Comparison of ENCODE assay signal across 27 mouse cellular contexts in genomic region chr11:97330315-97330714, GRCm38 (mm10). TPM values are rescaled to one million over a fixed set of nuclear protein-coding genes. Genes with fewer than 3 reads are reported as not detected.
DNase-seq lines count a peak whose midpoint lies in the region; ATAC-seq and TF ChIP-seq lines count a peak whose summit lies in the region.
"Had no signal": no experiment of that assay in that cellular context is flagged by ENCODE, and none has a peak within 500 bp of the region (broad histone marks: within the 10 kb centered on the region; RNA-seq: fewer than 3 reads in every experiment).

No protein-coding gene starts in this region.

- H3K9ac ChIP-seq in intestine, postnatal 0 days (ENCODE audit: low read depth, low read length) = no peak overlapping the region
- H3K9ac ChIP-seq in intestine, embryonic 16.5 days (ENCODE audit: low read depth, low read length) = no peak overlapping the region
- no peak overlapping the region for H3K9ac ChIP-seq in lung, postnatal 0 days (replicated peaks; ENCODE audit: low read depth)
- H3K9ac ChIP-seq: embryonic facial prominence, embryonic 13.5 days; heart, embryonic 13.5 days; hindbrain, embryonic 15.5 days; limb, embryonic 12.5 days; midbrain, embryonic 15.5 days; neural tube, embryonic 12.5 days had no signal

- 91% methylated on average over 1 of the region's 1 CpGs for WGBS in intestine, postnatal 0 days
- WGBS in intestine, embryonic 16.5 days = 97% methylated on average over 1 of the region's 1 CpGs
- WGBS in lung, postnatal 0 days = 100% methylated on average over 1 of the region's 1 CpGs

- no peak for TF ChIP-seq EP300 in lung, postnatal 0 days (IDR thresholded peaks at IDR 0.05)

- H3K4me2 ChIP-seq in intestine, postnatal 0 days (replicated peaks; ENCODE audit: low read depth) = no peak overlapping the region
- no peak overlapping the region for H3K4me2 ChIP-seq in intestine, embryonic 16.5 days (ENCODE audit: low read depth, low read length)
- no peak overlapping the region for H3K4me2 ChIP-seq in lung, postnatal 0 days (replicated peaks; ENCODE audit: low read depth, low read length)
- H3K4me2 ChIP-seq: embryonic facial prominence, embryonic 13.5 days; heart, embryonic 13.5 days; hindbrain, embryonic 15.5 days; limb, embryonic 12.5 days; liver, embryonic 11.5 days; midbrain, embryonic 15.5 days; neural tube, embryonic 12.5 days had no signal

- H3K27me3 ChIP-seq in intestine, postnatal 0 days (replicated peaks; ENCODE audit: control insufficient read depth, insufficient read depth, low read length) = no peaks in the 10 kb centered on the region
- H3K27me3 ChIP-seq in intestine, embryonic 16.5 days (replicated peaks; ENCODE audit: control insufficient read depth, insufficient read depth, low read length) = no peaks in the 10 kb centered on the region
- H3K27me3 ChIP-seq in lung, postnatal 0 days (replicated peaks; ENCODE audit: insufficient read depth, low read length) = no peaks in the 10 kb centered on the region
- H3K27me3 ChIP-seq: embryonic facial prominence, embryonic 13.5 days; hindbrain, embryonic 15.5 days; limb, embryonic 12.5 days; midbrain, embryonic 15.5 days; neural tube, embryonic 12.5 days had no signal

- H3K4me1 ChIP-seq in intestine, postnatal 0 days (replicated peaks; ENCODE audit: control insufficient read depth, insufficient read depth, low read length) = 0 out of 2 replicates have a peak, but pooled peaks cover 4% of the 10 kb centered on the region
- 0 out of 2 replicates have a peak, but pooled peaks cover 3% of the 10 kb centered on the region for H3K4me1 ChIP-seq in intestine, embryonic 16.5 days (ENCODE audit: control insufficient read depth, insufficient read depth, low read length)
- H3K4me1 ChIP-seq in lung, postnatal 0 days (ENCODE audit: insufficient read depth, low read depth, low read length) = peaks cover 7% of the 10 kb centered on the region; the same call in 1 of the 2 replicates
- H3K4me1 ChIP-seq: embryonic facial prominence, embryonic 13.5 days; heart, embryonic 13.5 days; hindbrain, embryonic 15.5 days; midbrain, embryonic 15.5 days; neural tube, embryonic 12.5 days had no signal

- H3K36me3 ChIP-seq in intestine, postnatal 0 days (ENCODE audit: control insufficient read depth, insufficient read depth) = peaks cover 30% of the 10 kb centered on the region
- peaks cover 31% of the 10 kb centered on the region for H3K36me3 ChIP-seq in intestine, embryonic 16.5 days (ENCODE audit: control insufficient read depth, insufficient read depth, low read length)
- peaks cover 6% of the 10 kb centered on the region; the same call in 1 of the 2 replicates for H3K36me3 ChIP-seq in lung, postnatal 0 days (ENCODE audit: insufficient read depth, low read length)

- no peak overlapping the region for H3K27ac ChIP-seq in intestine, postnatal 0 days (ENCODE audit: low read depth, low read length)
- H3K27ac ChIP-seq in intestine, embryonic 16.5 days (ENCODE audit: low read length) = no peak overlapping the region
- H3K27ac ChIP-seq in lung, postnatal 0 days (ENCODE audit: low read length) = no peak overlapping the region
- H3K27ac ChIP-seq: embryonic facial prominence, embryonic 13.5 days; forebrain, embryonic 10.5 days; heart, embryonic 13.5 days; hindbrain, embryonic 15.5 days; left cerebral cortex, adult 2 months; limb, embryonic 12.5 days; midbrain, embryonic 10.5 days; midbrain, embryonic 15.5 days; neural tube, embryonic 12.5 days had no signal

- H3K4me3 ChIP-seq in intestine, postnatal 0 days (ENCODE audit: low read depth, low read length) = no peak overlapping the region
- H3K4me3 ChIP-seq in intestine, embryonic 16.5 days (ENCODE audit: low read length) = no peak overlapping the region
- no peak overlapping the region for H3K4me3 ChIP-seq in lung, postnatal 0 days (ENCODE audit: low read depth, low read length)
- H3K4me3 ChIP-seq: embryonic facial prominence, embryonic 13.5 days; forebrain, embryonic 10.5 days; heart, embryonic 13.5 days; hindbrain, embryonic 15.5 days; left cerebral cortex, adult 2 months; limb, embryonic 12.5 days; midbrain, embryonic 10.5 days; midbrain, embryonic 15.5 days; myocyte; neural tube, embryonic 12.5 days had no signal

- no peaks in the 10 kb centered on the region for H3K9me3 ChIP-seq in intestine, postnatal 0 days (ENCODE audit: control insufficient read depth)
- H3K9me3 ChIP-seq in intestine, embryonic 16.5 days (ENCODE audit: control insufficient read depth, low read length) = no peaks in the 10 kb centered on the region
- no peaks in the 10 kb centered on the region for H3K9me3 ChIP-seq in lung, postnatal 0 days (ENCODE audit: low read length)
- H3K9me3 ChIP-seq: embryonic facial prominence, embryonic 13.5 days; forebrain, embryonic 10.5 days; heart, embryonic 13.5 days; hindbrain, embryonic 15.5 days; limb, embryonic 12.5 days; midbrain, embryonic 10.5 days; midbrain, embryonic 15.5 days; neural tube, embryonic 12.5 days had no signal

- no peak for ATAC-seq in intestine, postnatal 0 days
- ATAC-seq in intestine, embryonic 16.5 days = no peak
- no peak for ATAC-seq in lung, postnatal 0 days
- ATAC-seq: forebrain, embryonic 16.5 days; midbrain, embryonic 15.5 days had no signal

- 0 out of 2 replicates have a peak, but pooled peaks have one; percentile 25 for TF ChIP-seq CTCF in intestine, postnatal 0 days (IDR thresholded peaks at IDR 0.05; ENCODE audit: low read depth)
- peak; percentile 16; the same call in 1 of the 2 replicates for TF ChIP-seq CTCF in lung, postnatal 0 days (IDR thresholded peaks at IDR 0.05)

- no peak for DNase-seq in lung, postnatal 0 days (ENCODE audit: low spot score)
- DNase-seq in lung, postnatal 14 days = no peak
- peak; percentile 53 for DNase-seq in ES-CJ7 (ENCODE audit: low read depth, low spot score)
- DNase-seq in ovary, postnatal 36 days (ENCODE audit: low spot score) = no peak
- DNase-seq in spleen, postnatal 10 days (ENCODE audit: low spot score in 2 of 2) = no peak
- DNase-seq: adrenal gland, adult 2 months; adrenal gland, postnatal 36 days; cerebellum, postnatal 10 days; heart, postnatal 10 days; kidney, adult 8-10 months; kidney, postnatal 10 days; thymus, postnatal 25 days had no signal

RNA-seq across cellular contexts. Expression of gene Mrpl45, which starts 14.8 kb away (rescaled TPM):
- 40.2 and 40.5 TPM in 2 replicates for polyA plus RNA-seq in intestine, postnatal 0 days (2015; fragmentation: Nextera tagmentation; extraction: Ambion mirVana)
- 65.0 and 65.4 TPM in 2 replicates for polyA plus RNA-seq in intestine, embryonic 16.5 days (2015; fragmentation: Nextera tagmentation; extraction: Ambion mirVana)
- polyA plus RNA-seq in lung, postnatal 0 days (2015; fragmentation: Nextera tagmentation; extraction: Ambion mirVana) = 19.2 and 22.4 TPM in 2 replicates

RNA-seq across cellular contexts. Expression of gene Gpr179, which starts 21.6 kb away (rescaled TPM):
- polyA plus RNA-seq in intestine, postnatal 0 days (2015; fragmentation: Nextera tagmentation; extraction: Ambion mirVana) = 0.07 and 0.20 TPM in 2 replicates
- polyA plus RNA-seq in intestine, embryonic 16.5 days (2015; fragmentation: Nextera tagmentation; extraction: Ambion mirVana) = 0.11 and 0.13 TPM in 2 replicates
- polyA plus RNA-seq in lung, postnatal 0 days (2015; fragmentation: Nextera tagmentation; extraction: Ambion mirVana) = 0.23 and 0.24 TPM in 2 replicates
- polyA plus RNA-seq: liver, embryonic 16.5 days had no signal

RNA-seq across cellular contexts. Expression of gene Socs7, which starts 32.0 kb away (rescaled TPM):
- polyA plus RNA-seq in intestine, postnatal 0 days (2015; fragmentation: Nextera tagmentation; extraction: Ambion mirVana) = 2.4 and 2.5 TPM in 2 replicates
- 1.8 and 2.1 TPM in 2 replicates for polyA plus RNA-seq in intestine, embryonic 16.5 days (2015; fragmentation: Nextera tagmentation; extraction: Ambion mirVana)
- polyA plus RNA-seq in lung, postnatal 0 days (2015; fragmentation: Nextera tagmentation; extraction: Ambion mirVana) = 2.4 and 2.5 TPM in 2 replicates

RNA-seq across cellular contexts. Expression of gene Npepps, which starts 49.9 kb away (rescaled TPM):
- 41.9 and 54.7 TPM in 2 replicates for polyA plus RNA-seq in intestine, postnatal 0 days (2015; fragmentation: Nextera tagmentation; extraction: Ambion mirVana)
- polyA plus RNA-seq in intestine, embryonic 16.5 days (2015; fragmentation: Nextera tagmentation; extraction: Ambion mirVana) = 95.7 and 101 TPM in 2 replicates
- 47.5 and 54.3 TPM in 2 replicates for polyA plus RNA-seq in lung, postnatal 0 days (2015; fragmentation: Nextera tagmentation; extraction: Ambion mirVana)
